Mouse (Mus musculus): ENCODE measurements around the gene Acp7. TPM values are rescaled to one million over a fixed set of nuclear protein-coding genes. Genes with fewer than 3 reads are reported as not detected.
A peak's percentile ranks its signal among the peaks of the same experiment; 100 is the strongest.

The Acp7 gene
- polyA plus RNA-seq, 1 experiment from 2014 or later: 0.06 TPM

GRCm38 (mm10) chr7:28597642-28598446, 33.3 kb downstream of the Acp7 start, which contains the start of the genes Samd4b and Pak4:
TSS of gene Samd4b (minus strand) at chr7:28598144.
TSS of gene Pak4 (minus strand) at chr7:28598185.
- under 1% methylated on average over 65 of the region's 66 CpGs for WGBS

GRCm38 (mm10) chr7:28597277-28597570, 33.9 kb downstream of the Acp7 start:
- H3K36me3 ChIP-seq: no peaks in the 10 kb centered on the region

More at GRCm38 (mm10) chr7:28597642-28598446, 33.3 kb downstream of the Acp7 start, which contains the start of the genes Samd4b and Pak4:
- Histone ChIP-seq H3K9me3 (no peaks in the 10 kb centered on the region), H3K4me1 (replicated peaks) (peaks cover 43% of the 10 kb centered on the region), H3K4me3 (replicated peaks) (peak within 1 kb of the TSS; percentile 65), H3K9ac (peak within 1 kb of the TSS; percentile 68), H3K4me2 (replicated peaks) (peak within 1 kb of the TSS; percentile 73), H3K27me3 (replicated peaks) (no peaks in the 10 kb centered on the region), H3K36me3 (no peaks in the 10 kb centered on the region), H3K27ac (peak within 1 kb of the TSS; percentile 92)
- ATAC-seq: peak; percentile 91

GRCm38 (mm10) chr7:28596436-28597276, 34.5 kb downstream of the Acp7 start:
- ATAC-seq: peak; percentile 88
- no peaks in the 10 kb centered on the region for H3K27me3 ChIP-seq (replicated peaks)
- H3K36me3 ChIP-seq: no peaks in the 10 kb centered on the region
- 18% methylated on average over 20 of the region's 20 CpGs for WGBS
- H3K4me2 ChIP-seq (replicated peaks): peak overlapping the region; percentile 73
- H3K9me3 ChIP-seq: no peaks in the 10 kb centered on the region
- peak overlapping the region; percentile 68 for H3K9ac ChIP-seq
- peaks cover 55% of the 10 kb centered on the region for H3K4me1 ChIP-seq (replicated peaks)
- H3K4me3 ChIP-seq (replicated peaks): peak overlapping the region; percentile 65
- peak overlapping the region; percentile 92 for H3K27ac ChIP-seq

More at GRCm38 (mm10) chr7:28597277-28597570, 33.9 kb downstream of the Acp7 start:
- 3% methylated on average over 9 of the region's 9 CpGs for WGBS
- Histone ChIP-seq H3K4me2 (replicated peaks) (peak overlapping the region; percentile 73), H3K4me1 (replicated peaks) (peaks cover 49% of the 10 kb centered on the region), H3K9me3 (no peaks in the 10 kb centered on the region), H3K4me3 (replicated peaks) (peak overlapping the region; percentile 65), H3K27ac (peak overlapping the region; percentile 92), H3K9ac (peak overlapping the region; percentile 68), H3K27me3 (replicated peaks) (no peaks in the 10 kb centered on the region)
- no peak; the same call in 1 of the 2 replicates for ATAC-seq

- Histone ChIP-seq H3K4me3 (replicated peaks) (peak overlapping the region; percentile 65), H3K36me3 (no peaks in the 10 kb centered on the region), H3K9me3 (no peaks in the 10 kb centered on the region), H3K4me2 (replicated peaks) (peak overlapping the region; percentile 73), H3K4me1 (replicated peaks) (peaks cover 60% of the 10 kb centered on the region), H3K27me3 (replicated peaks) (no peaks in the 10 kb centered on the region), H3K9ac (0 out of 2 replicates have a peak overlapping the region, but pooled peaks have one; percentile 10), H3K27ac (peak overlapping the region; percentile 92)
- 65% methylated on average over 8 of the region's 8 CpGs for WGBS
- no peak for ATAC-seq
Observed at GRCm38 (mm10) chr7:28595751-28596435, 35.2 kb downstream of the Acp7 start.

GRCm38 (mm10) chr7:28593206-28594111, 37.7 kb downstream of the Acp7 start:
- Histone ChIP-seq H3K36me3 (no peaks in the 10 kb centered on the region), H3K9ac (no peak overlapping the region), H3K27me3 (replicated peaks) (no peaks in the 10 kb centered on the region), H3K4me2 (replicated peaks) (0 out of 2 replicates have a peak overlapping the region, but pooled peaks have one; percentile 18), H3K4me3 (replicated peaks) (no peak overlapping the region), H3K9me3 (no peaks in the 10 kb centered on the region), H3K4me1 (replicated peaks) (peaks cover 67% of the 10 kb centered on the region), H3K27ac (0 out of 2 replicates have a peak overlapping the region, but pooled peaks have one; percentile 32)
- 38% methylated on average over 14 of the region's 14 CpGs for WGBS
- no peak for ATAC-seq

- no peak for ATAC-seq
- Histone ChIP-seq H3K36me3 (no peaks in the 10 kb centered on the region), H3K27me3 (replicated peaks) (no peaks in the 10 kb centered on the region), H3K4me2 (replicated peaks) (no peak overlapping the region), H3K9me3 (no peaks in the 10 kb centered on the region), H3K4me1 (replicated peaks) (peaks cover 78% of the 10 kb centered on the region), H3K4me3 (replicated peaks) (no peak overlapping the region), H3K27ac (no peak overlapping the region), H3K9ac (no peak overlapping the region)
- WGBS: 47% methylated on average over 1 of the region's 1 CpGs
Observed at GRCm38 (mm10) chr7:28591862-28592261, 39.3 kb downstream of the Acp7 start.

GRCm38 (mm10) chr7:28587644-28588043, 43.5 kb downstream of the Acp7 start:
- H3K4me3 ChIP-seq (replicated peaks): no peak overlapping the region

GRCm38 (mm10) chr7:28586663-28587411, 44.3 kb downstream of the Acp7 start:
- Histone ChIP-seq H3K9ac (0 out of 2 replicates have a peak overlapping the region, but pooled peaks have one; percentile 8), H3K4me1 (replicated peaks) (peaks cover 72% of the 10 kb centered on the region), H3K27ac (peak overlapping the region; percentile 48; the same call in 1 of the 2 replicates), H3K4me3 (replicated peaks) (no peak overlapping the region), H3K36me3 (no peaks in the 10 kb centered on the region), H3K4me2 (replicated peaks) (no peak overlapping the region), H3K27me3 (replicated peaks) (no peaks in the 10 kb centered on the region), H3K9me3 (no peaks in the 10 kb centered on the region)
- ATAC-seq: no peak
- WGBS: 57% methylated on average over 6 of the region's 6 CpGs

More at GRCm38 (mm10) chr7:28587644-28588043, 43.5 kb downstream of the Acp7 start:
- Histone ChIP-seq H3K4me2 (replicated peaks) (no peak overlapping the region), H3K36me3 (no peaks in the 10 kb centered on the region), H3K27me3 (replicated peaks) (no peaks in the 10 kb centered on the region), H3K9ac (peak overlapping the region; percentile 20; the same call in 1 of the 2 replicates), H3K9me3 (no peaks in the 10 kb centered on the region), H3K27ac (peak overlapping the region; percentile 48), H3K4me1 (replicated peaks) (peaks cover 73% of the 10 kb centered on the region)
- no peak for ATAC-seq

- ATAC-seq: no peak
- Histone ChIP-seq H3K4me1 (replicated peaks) (peaks cover 74% of the 10 kb centered on the region), H3K9me3 (no peaks in the 10 kb centered on the region), H3K36me3 (no peaks in the 10 kb centered on the region), H3K4me3 (replicated peaks) (no peak overlapping the region), H3K4me2 (replicated peaks) (0 out of 2 replicates have a peak overlapping the region, but pooled peaks have one; percentile 11), H3K27me3 (replicated peaks) (no peaks in the 10 kb centered on the region), H3K9ac (0 out of 2 replicates have a peak overlapping the region, but pooled peaks have one; percentile 15), H3K27ac (peak overlapping the region; percentile 67)
- 59% methylated on average over 6 of the region's 6 CpGs for WGBS
Observed at GRCm38 (mm10) chr7:28585001-28585400, 46.1 kb downstream of the Acp7 start.

- Histone ChIP-seq H3K4me2 (replicated peaks) (peak overlapping the region; percentile 39; the same call in 1 of the 2 replicates), H3K9ac (0 out of 2 replicates have a peak overlapping the region, but pooled peaks have one; percentile 15), H3K9me3 (no peaks in the 10 kb centered on the region), H3K27me3 (replicated peaks) (no peaks in the 10 kb centered on the region), H3K27ac (peak overlapping the region; percentile 67), H3K36me3 (0 out of 2 replicates have a peak, but pooled peaks cover under 1% of the 10 kb centered on the region), H3K4me1 (replicated peaks) (peaks cover 78% of the 10 kb centered on the region), H3K4me3 (replicated peaks) (no peak overlapping the region)
- WGBS: 47% methylated on average over 4 of the region's 4 CpGs
- no peak for ATAC-seq
Observed at GRCm38 (mm10) chr7:28584468-28584867, 46.7 kb downstream of the Acp7 start.

Data from intestine, embryonic 15.5 days (tissue).